Mouse (Mus musculus): Measurements from ENCODE around the gene Slfn4. TPM values are rescaled to one million over a fixed set of nuclear protein-coding genes. Genes with fewer than 3 reads are reported as not detected.
"Not testable (repeated sequence)": the region's sequence is repeated elsewhere in the genome, so short reads cannot be mapped to it uniquely, and the experiment has no call there.

The Slfn4 gene
- polyA plus RNA-seq (2016; fragmentation: Nextera tagmentation; extraction: Ambion mirVana): 0.13 TPM in 1 of 2 replicates, not detected in the other

DNA sequence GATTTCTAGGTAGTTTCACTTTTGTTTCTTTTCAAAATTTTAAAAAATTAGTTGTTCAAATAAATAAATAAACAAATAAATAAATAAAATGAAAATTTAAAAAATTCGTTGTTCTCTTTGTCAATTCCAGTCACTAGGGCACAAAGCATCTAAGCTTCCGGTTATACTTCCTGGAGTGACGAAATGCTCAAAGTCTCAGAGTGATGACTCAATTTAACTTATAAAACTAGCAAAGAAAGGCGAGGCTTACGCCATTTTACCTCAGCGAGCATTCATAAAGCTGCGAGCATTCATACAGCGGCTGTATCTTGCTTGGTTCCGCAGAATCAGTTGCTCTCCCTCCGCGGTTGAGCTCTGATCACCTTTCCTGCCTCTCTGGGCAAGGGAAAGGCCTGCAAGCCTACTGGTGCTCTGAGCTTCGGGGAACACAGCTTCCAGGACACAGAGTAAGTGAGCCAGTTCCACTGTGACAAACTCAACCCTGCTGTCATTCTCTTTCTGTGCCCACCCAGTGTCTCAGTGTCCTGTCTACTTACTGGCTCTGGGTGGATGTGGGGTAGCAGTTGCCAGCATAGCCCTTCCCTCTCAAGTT, at the start of gene Slfn4:
TSS of gene Slfn4 (plus strand) at position 239 of the 592 bp plus-strand sequence.
- Histone ChIP-seq H3K4me1 (no peaks in the 10 kb centered on the region), H3K36me3 (no peaks in the 10 kb centered on the region), H3K4me2 (replicated peaks) (no peak within 1 kb of the TSS), H3K9me3 (replicated peaks) (no peaks in the 10 kb centered on the region), H3K27ac (no peak within 1 kb of the TSS), H3K4me3 (no peak within 1 kb of the TSS), H3K9ac (no peak within 1 kb of the TSS), H3K27me3 (no peaks in the 10 kb centered on the region)
- WGBS: 89% methylated on average over 12 of the region's 12 CpGs
- no peak for ATAC-seq (ENCODE audit: low FRiP score)

DNA sequence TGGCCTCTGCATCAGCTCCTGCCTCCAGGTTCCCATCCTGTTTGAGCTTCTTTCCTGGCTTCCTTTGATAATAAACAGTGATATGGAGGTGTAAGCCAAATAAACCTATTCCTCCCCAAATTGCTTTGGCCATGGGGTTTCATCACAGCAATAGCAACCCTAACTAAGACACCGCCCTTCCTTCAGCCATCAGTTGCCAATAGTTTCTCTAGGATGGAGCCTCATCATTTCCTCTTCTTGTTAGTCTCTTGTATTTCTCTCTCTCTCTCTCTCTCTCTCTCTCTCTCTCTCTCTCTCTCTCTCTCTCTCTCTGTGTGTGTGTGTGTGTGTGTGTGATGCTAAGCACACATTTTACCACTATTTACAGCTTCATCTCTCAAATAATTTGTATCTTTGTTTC, 49.4 kb upstream of the Slfn4 start:
- H3K9ac ChIP-seq; H3K9me3 ChIP-seq (replicated peaks); H3K27ac ChIP-seq; H3K27me3 ChIP-seq; H3K36me3 ChIP-seq; H3K4me1 ChIP-seq; H3K4me2 ChIP-seq (replicated peaks); H3K4me3 ChIP-seq; ATAC-seq (ENCODE audit: low FRiP score): not testable (repeated sequence)
- 100% methylated on average over 1 of the region's 1 CpGs for whole genome bisulfite sequencing

DNA sequence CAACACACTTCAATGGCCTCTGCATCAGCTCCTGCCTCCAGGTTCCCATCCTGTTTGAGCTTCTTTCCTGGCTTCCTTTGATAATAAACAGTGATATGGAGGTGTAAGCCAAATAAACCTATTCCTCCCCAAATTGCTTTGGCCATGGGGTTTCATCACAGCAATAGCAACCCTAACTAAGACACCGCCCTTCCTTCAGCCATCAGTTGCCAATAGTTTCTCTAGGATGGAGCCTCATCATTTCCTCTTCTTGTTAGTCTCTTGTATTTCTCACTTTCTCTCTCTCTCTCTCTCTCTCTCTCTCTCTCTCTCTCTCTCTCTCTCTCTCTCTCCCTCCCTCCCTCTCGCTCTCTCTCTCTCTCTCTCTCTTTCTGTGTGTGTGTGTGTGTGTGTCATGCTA, 37.7 kb upstream of the Slfn4 start:
- not testable (repeated sequence) for H3K36me3 ChIP-seq

DNA sequence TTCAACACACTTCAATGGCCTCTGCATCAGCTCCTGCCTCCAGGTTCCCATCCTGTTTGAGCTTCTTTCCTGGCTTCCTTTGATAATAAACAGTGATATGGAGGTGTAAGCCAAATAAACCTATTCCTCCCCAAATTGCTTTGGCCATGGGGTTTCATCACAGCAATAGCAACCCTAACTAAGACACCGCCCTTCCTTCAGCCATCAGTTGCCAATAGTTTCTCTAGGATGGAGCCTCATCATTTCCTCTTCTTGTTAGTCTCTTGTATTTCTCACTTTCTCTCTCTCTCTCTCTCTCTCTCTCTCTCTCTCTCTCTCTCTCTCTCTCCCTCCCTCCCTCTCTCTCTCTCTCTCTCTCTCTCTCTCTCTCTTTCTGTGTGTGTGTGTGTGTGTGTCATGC, 26.0 kb upstream of the Slfn4 start:
- H3K4me3 ChIP-seq; H3K9ac ChIP-seq; H3K27ac ChIP-seq; H3K36me3 ChIP-seq; H3K4me1 ChIP-seq; H3K27me3 ChIP-seq; ATAC-seq (ENCODE audit: low FRiP score); H3K9me3 ChIP-seq (replicated peaks); H3K4me2 ChIP-seq (replicated peaks): not testable (repeated sequence)
- WGBS: no CpG with 5 or more reads among the region's 1 CpGs

More for the DNA sequence above, 37.7 kb upstream of the Slfn4 start:
- not testable (repeated sequence) for H3K4me3 ChIP-seq; H3K4me1 ChIP-seq; H3K27ac ChIP-seq; ATAC-seq (ENCODE audit: low FRiP score); H3K27me3 ChIP-seq; H3K9ac ChIP-seq; H3K4me2 ChIP-seq (replicated peaks); H3K9me3 ChIP-seq (replicated peaks)
- 86% methylated on average over 1 of the region's 2 CpGs for WGBS

DNA sequence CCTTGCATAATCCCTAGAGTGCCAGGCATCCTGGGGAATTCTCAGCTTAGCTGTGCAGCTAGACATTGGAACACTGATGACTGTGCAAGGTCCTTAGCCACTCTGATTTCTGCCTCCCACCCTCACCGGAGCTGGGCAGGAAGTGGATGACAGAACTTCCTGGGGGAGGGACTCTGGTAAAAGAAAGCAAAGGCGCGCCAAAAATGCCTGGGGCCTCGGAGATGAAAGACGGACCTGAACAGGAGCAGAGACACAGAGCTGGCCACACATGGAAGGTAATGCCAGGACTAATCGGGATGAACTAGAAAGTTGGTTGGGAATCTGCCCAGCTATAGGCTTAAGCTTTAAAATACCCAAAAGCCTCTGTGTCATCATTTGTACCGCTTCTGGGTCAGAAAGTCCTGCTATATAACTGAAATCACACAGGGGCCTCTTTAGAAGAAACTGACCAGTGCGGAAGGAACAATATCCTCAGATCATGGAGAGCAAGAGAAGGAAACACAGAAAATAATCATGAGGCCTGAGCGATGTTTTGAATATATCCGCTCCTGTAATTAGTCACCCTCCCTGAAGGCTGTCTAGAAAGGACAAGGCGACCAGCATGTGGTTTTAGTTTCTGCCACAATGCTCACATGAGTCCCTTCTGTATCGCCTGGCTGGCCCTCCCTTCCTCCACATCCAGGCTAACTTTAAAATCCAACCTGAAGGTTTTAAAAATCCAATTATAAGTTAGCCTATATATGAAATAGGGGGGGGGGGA, 16.3 kb downstream of the Slfn4 start, which contains the start of gene Slfn3:
TSS of gene Slfn3 (plus strand) at position 197 of the 760 bp plus-strand sequence.
- no peaks in the 10 kb centered on the region for H3K4me1 ChIP-seq
- no peak within 1 kb of the TSS for H3K9ac ChIP-seq
- WGBS: 78% methylated on average over 12 of the region's 12 CpGs
- no peak within 1 kb of the TSS for H3K4me3 ChIP-seq
- H3K4me2 ChIP-seq (replicated peaks): no peak within 1 kb of the TSS
- H3K9me3 ChIP-seq (replicated peaks): no peaks in the 10 kb centered on the region
- H3K36me3 ChIP-seq: no peaks in the 10 kb centered on the region
- ATAC-seq (ENCODE audit: low FRiP score): no peak
- no peaks in the 10 kb centered on the region for H3K27me3 ChIP-seq
- no peak within 1 kb of the TSS for H3K27ac ChIP-seq

DNA sequence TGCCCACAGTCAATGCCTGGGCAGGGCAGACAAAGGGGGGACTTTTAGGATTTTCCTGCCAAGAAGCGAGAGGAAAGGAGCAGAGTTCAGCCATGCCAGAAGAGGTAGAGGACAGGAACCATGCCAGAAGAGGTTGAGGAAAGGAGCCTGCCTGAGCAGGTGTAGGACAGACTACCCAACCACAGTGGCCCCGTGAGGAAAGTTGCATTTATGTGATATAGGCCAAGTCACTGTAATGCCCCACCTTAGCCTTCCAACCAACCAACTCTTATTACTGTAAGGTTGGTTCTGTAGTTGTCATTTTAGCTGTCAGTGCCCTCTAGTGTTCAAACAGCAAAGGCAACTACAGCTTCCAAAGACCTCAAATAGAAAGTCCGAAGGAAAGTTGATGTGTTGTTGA, 17.0 kb downstream of the Slfn4 start:
- ATAC-seq (ENCODE audit: low FRiP score): no peak
- Histone ChIP-seq H3K9ac (no peak overlapping the region), H3K27me3 (no peaks in the 10 kb centered on the region), H3K4me2 (replicated peaks) (no peak overlapping the region), H3K4me1 (no peaks in the 10 kb centered on the region), H3K9me3 (replicated peaks) (no peaks in the 10 kb centered on the region), H3K27ac (no peak overlapping the region), H3K4me3 (no peak overlapping the region), H3K36me3 (no peaks in the 10 kb centered on the region)
- WGBS: 72% methylated on average over 3 of the region's 3 CpGs

DNA sequence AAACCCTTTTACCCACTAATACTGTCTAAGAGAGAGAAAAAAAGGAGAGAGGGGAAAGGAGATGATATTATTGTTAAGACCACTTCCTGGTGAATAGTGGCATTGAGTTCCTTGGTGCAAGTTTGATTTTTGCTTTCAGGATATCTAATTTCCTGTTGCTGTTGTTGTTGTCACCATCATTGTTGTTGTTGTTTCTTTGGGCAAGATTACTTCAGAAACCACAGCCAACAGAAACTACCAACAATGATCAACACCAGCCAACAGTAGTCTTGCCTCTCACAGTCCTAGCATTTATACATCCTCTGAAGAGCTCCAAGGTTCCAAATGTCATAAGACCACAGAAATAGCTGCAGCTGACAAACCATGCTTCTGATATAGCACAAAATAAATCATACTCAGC, 30.0 kb downstream of the Slfn4 start:
- H3K4me1 ChIP-seq: no peaks in the 10 kb centered on the region
- no peaks in the 10 kb centered on the region for H3K36me3 ChIP-seq
- H3K4me3 ChIP-seq: no peak overlapping the region
- H3K4me2 ChIP-seq (replicated peaks): no peak overlapping the region
- no peak overlapping the region for H3K27ac ChIP-seq
- no peaks in the 10 kb centered on the region for H3K9me3 ChIP-seq (replicated peaks)
- no peak overlapping the region for H3K9ac ChIP-seq
- ATAC-seq (ENCODE audit: low FRiP score): no peak
- no peaks in the 10 kb centered on the region for H3K27me3 ChIP-seq

DNA sequence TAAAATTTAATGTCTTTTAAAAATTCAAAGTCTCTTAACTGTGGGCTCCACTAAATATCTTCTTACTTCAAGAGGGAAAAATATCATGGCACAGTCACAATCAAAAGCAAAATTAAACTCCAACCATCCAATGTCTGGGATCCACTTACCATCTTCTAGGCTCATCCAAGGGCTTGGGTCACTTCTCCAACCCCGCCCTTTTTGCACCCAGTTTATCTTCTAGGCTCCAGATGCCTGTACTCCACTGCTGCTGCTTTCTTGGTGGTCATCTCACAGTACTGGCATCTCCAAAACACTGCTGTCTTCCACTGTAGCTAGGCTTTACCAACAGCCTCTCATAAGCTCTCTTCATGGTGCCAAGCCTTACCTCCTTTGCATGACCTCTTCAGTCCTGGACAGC, 41.1 kb downstream of the Slfn4 start:
- no peaks in the 10 kb centered on the region for H3K9me3 ChIP-seq (replicated peaks)
- no peaks in the 10 kb centered on the region for H3K27me3 ChIP-seq
- no peaks in the 10 kb centered on the region for H3K36me3 ChIP-seq
- H3K4me3 ChIP-seq: no peak overlapping the region
- 79% methylated on average over 1 of the region's 1 CpGs for WGBS
- no peak for ATAC-seq (ENCODE audit: low FRiP score)
- H3K27ac ChIP-seq: no peak overlapping the region
- H3K4me2 ChIP-seq (replicated peaks): no peak overlapping the region
- no peaks in the 10 kb centered on the region for H3K4me1 ChIP-seq
- H3K9ac ChIP-seq: no peak overlapping the region

DNA sequence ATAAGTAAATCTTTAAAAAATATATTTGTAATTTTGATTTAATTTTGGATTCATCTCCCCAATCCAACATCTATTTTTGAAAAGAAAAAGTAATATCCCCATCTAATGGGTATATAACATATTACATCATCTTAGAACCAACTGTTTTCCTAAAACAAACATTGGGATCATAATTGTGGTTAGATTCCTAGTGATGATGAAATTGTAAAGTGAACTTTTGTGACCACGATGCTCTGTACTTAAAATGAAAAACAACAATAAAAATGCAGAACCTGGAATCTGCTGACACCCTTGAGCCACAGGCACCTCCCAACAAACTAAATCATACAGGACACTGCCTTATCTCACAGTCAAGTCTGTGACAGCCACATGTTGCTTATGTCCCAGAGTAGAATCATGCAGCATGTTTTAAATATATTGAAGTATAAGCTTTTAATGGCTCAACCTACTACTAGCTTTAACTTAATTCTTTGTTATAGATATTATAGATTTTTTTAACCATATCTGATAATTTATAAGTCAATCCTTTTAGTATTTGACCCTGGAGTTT, 46.4 kb downstream of the Slfn4 start:
- Histone ChIP-seq H3K27me3 (no peaks in the 10 kb centered on the region), H3K4me1 (no peaks in the 10 kb centered on the region), H3K27ac (no peak overlapping the region), H3K4me3 (no peak overlapping the region), H3K36me3 (no peaks in the 10 kb centered on the region), H3K4me2 (replicated peaks) (no peak overlapping the region), H3K9me3 (replicated peaks) (no peaks in the 10 kb centered on the region), H3K9ac (no peak overlapping the region)
- WGBS: 72% methylated on average over 1 of the region's 1 CpGs
- ATAC-seq (ENCODE audit: low FRiP score): no peak

DNA sequence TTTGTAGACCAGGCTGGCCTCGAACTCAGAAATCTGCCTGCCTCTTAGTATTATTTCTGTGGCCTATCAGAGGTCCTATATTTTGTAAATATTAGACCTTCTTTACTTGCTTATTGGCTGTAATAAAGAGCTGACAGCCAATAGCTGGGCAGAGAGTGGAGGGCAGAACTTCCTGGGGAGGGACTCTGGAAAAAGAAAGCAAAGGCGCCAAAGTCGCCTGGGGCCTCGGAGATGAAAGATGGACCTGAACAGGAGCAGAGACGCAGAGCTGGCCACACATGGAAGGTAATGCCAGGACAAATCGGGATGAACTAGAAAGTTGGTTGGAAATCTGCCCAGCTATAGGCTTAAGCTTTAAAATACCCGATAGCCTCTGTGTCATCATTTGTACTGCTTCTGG, 48.4 kb downstream of the Slfn4 start:
- Histone ChIP-seq H3K4me1 (no peaks in the 10 kb centered on the region), H3K9ac (no peak overlapping the region), H3K4me2 (replicated peaks) (no peak overlapping the region), H3K36me3 (no peaks in the 10 kb centered on the region), H3K4me3 (no peak overlapping the region), H3K27ac (no peak overlapping the region), H3K9me3 (replicated peaks) (no peaks in the 10 kb centered on the region), H3K27me3 (no peaks in the 10 kb centered on the region)
- 81% methylated on average over 7 of the region's 7 CpGs for WGBS
- ATAC-seq (ENCODE audit: low FRiP score): no peak

DNA sequence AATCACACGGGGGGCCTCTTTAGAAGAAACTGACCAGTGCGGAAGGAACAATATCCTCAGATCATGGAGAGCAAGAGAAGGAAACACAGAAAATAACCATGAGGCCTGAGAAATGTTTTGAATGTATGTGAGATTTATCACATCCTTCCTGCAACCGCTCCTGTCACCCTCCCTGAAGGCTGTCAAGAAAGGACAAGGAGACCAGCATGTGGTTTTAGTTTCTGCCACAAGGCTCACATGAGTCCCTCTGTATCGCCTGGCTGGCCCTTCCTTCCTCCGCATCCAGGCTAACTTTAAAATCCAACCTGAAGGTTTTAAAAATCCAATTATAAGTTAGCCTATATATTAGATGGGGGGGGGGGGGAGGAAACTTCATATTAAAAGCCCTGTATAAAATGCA, 48.8 kb downstream of the Slfn4 start:
- 82% methylated on average over 5 of the region's 5 CpGs for WGBS
- not testable (repeated sequence) for H3K9ac ChIP-seq; H3K9me3 ChIP-seq (replicated peaks); H3K4me2 ChIP-seq (replicated peaks); H3K27me3 ChIP-seq; H3K27ac ChIP-seq; H3K4me1 ChIP-seq; ATAC-seq (ENCODE audit: low FRiP score); H3K36me3 ChIP-seq; H3K4me3 ChIP-seq

DNA sequence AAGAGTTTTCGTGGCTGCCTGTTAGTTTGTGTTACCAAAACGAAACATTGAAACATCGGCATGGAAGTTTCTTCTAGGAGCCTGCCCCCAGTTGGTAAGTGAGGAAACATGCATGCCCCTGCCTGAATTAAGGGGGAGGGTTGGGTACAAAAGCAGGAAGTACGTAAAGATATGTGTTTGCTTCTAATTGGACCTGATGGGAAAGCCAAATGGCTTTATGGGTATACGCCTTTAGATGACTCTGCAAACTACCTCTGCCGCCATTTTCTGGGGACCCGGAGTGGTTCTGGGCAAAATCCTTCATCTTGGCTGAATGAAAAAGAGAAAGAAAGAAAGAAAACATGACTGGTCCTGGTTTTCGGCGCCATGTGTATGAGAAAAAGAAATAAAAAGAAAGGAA, 49.2 kb downstream of the Slfn4 start:
- 90% methylated on average over 9 of the region's 9 CpGs for WGBS
- Histone ChIP-seq H3K27ac (no peak overlapping the region), H3K36me3 (no peaks in the 10 kb centered on the region), H3K4me2 (replicated peaks) (no peak overlapping the region), H3K4me3 (no peak overlapping the region), H3K27me3 (no peaks in the 10 kb centered on the region), H3K9me3 (replicated peaks) (no peaks in the 10 kb centered on the region), H3K4me1 (no peaks in the 10 kb centered on the region), H3K9ac (no peak overlapping the region)
- no peak for ATAC-seq (ENCODE audit: low FRiP score)

DNA sequence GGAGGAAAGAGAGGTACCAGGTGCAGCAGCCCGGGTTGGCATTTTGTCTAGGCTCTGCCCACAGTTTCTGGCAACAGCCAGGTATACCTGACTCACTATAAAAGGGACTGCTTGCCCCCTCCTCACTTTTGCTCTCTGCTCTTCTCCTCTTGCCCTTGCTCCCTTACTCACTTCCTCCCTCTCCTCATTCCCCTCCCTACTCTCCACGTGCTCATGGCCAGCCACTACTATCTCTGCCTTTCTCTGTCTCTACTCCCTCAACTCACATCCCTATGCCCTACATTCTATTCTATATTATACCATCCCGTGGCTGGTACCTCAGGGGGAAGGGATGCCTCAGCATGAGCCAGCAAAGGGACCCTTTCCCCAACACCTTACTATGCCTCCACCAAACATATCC, 49.8 kb downstream of the Slfn4 start:
- no peak overlapping the region for H3K27ac ChIP-seq
- ATAC-seq (ENCODE audit: low FRiP score): no peak
- H3K9ac ChIP-seq: no peak overlapping the region

More for the DNA sequence above, 49.8 kb downstream of the Slfn4 start:
- H3K9me3 ChIP-seq (replicated peaks): no peaks in the 10 kb centered on the region
- no peaks in the 10 kb centered on the region for H3K36me3 ChIP-seq
- no peaks in the 10 kb centered on the region for H3K27me3 ChIP-seq
- 71% methylated on average over 3 of the region's 3 CpGs for WGBS
- no peaks in the 10 kb centered on the region for H3K4me1 ChIP-seq
- H3K4me3 ChIP-seq: no peak overlapping the region
- no peak overlapping the region for H3K4me2 ChIP-seq (replicated peaks)

Measured in hindbrain, embryonic 12.5 days (tissue).